Comparison of ENCODE assay signal across 8 mouse cellular contexts in genomic region chr17:13830636-13831341, GRCm38 (mm10).
DNase-seq lines count a peak whose midpoint lies in the region; ATAC-seq lines count a peak whose summit lies in the region.

No protein-coding gene starts in this region.

- peak; percentile 59 for ATAC-seq in frontal cortex, adult (ENCODE audit: low TSS enrichment)

- intact Hi-C loops in heart, postnatal 14 days (cut with DNase I): loop anchor here (1.0 to 5.0 kb wide), 2 partner anchors 68 to 358 kb away; partner anchors contain the start of genes Afdn and Tcte2
- intact Hi-C loops in left cerebral cortex, postnatal 4 days (cut with DNase I): loop anchor here (5.0 kb wide), 1 partner anchor 358 kb away; no protein-coding TSS in a partner anchor

- no peak for DNase-seq in frontal cortex, postnatal 10 days (ENCODE audit: low spot score in 2 of 2)
- DNase-seq in 3134 (ENCODE audit: extremely low read depth, insufficient read length, low spot score): peak; percentile 18
- DNase-seq in c-Kit-positive CD71-negative TER-119-negative erythroid progenitor cells, embryonic 14.5 days (ENCODE audit: low read depth): peak; percentile 4
- DNase-seq in heart, postnatal 14 days: peak; percentile 24 to 66
- peak; percentile 30 for DNase-seq in left cerebral cortex, postnatal 4 days
- DNase-seq in retina, postnatal 7 days (ENCODE audit: low read depth, low spot score): peak; percentile 46
- no peak for DNase-seq in yolk sac, embryonic 10.5 days (ENCODE audit: low spot score)

Comparison
In these comparisons a context has a peak if more than half of its experiments do, and no peak if none do; other contexts are left out.
1. DNase-seq: peak in 3134 (single experiment), c-Kit-positive CD71-negative TER-119-negative erythroid progenitor cells, embryonic 14.5 days (single experiment), heart, postnatal 14 days (2 of 2), left cerebral cortex, postnatal 4 days (single experiment) and retina, postnatal 7 days (single experiment); none in frontal cortex, postnatal 10 days (0 of 2) and yolk sac, embryonic 10.5 days (single experiment).